Mouse (Mus musculus) midbrain, embryonic 11.5 days (tissue): Measurements from ENCODE around the gene C1qtnf5. TPM values are rescaled to one million over a fixed set of nuclear protein-coding genes. Genes with fewer than 3 reads are reported as not detected.

Source experiments
- ATAC-seq: fragments of 200-750 bp; cut with Nextera tagmentation; 2 replicates; pipeline ENCODE4 v1.8.0; 2017; ENCODE audit warnings: moderate TSS enrichment, moderate library complexity; ENCODE audit not compliant: low FRiP score
- DNase-seq: peaks from one replicate; pipeline ENCODE4 v3.0.0; 2015; ENCODE audit warnings: low spot score; ENCODE audit errors: missing footprints
- H3K27ac ChIP-seq: fragments of 300-500 bp; sonication (generic); 2 replicates; pipeline ENCODE4 v1.5.1; 2014; ENCODE audit warnings: low read depth, low read length
- H3K27me3 ChIP-seq: fragments of 300-500 bp; sonication (generic); 2 replicates; pipeline ENCODE4 v1.6.1; 2014; ENCODE audit warnings: mild to moderate bottlenecking, low read length, moderate library complexity, mixed read lengths; ENCODE audit not compliant: control insufficient read depth, insufficient read depth
- H3K36me3 ChIP-seq: fragments of 300-500 bp; sonication (generic); 2 replicates; pipeline ENCODE4 v1.6.1; 2014; ENCODE audit warnings: mild to moderate bottlenecking, low read length, moderate library complexity, mixed read lengths; ENCODE audit not compliant: control insufficient read depth, insufficient read depth
- H3K4me1 ChIP-seq: fragments of 300-500 bp; sonication (generic); 2 replicates; pipeline ENCODE4 v1.6.1; 2014; ENCODE audit warnings: low read length; ENCODE audit not compliant: control insufficient read depth, insufficient read depth
- H3K4me2 ChIP-seq: fragments of 300-500 bp; sonication (generic); 2 replicates; pipeline ENCODE4 v1.6.1; 2014; ENCODE audit warnings: mild to moderate bottlenecking, moderate library complexity
- H3K4me3 ChIP-seq: fragments of 300-500 bp; sonication (generic); 2 replicates; pipeline ENCODE4 v1.5.1; 2014; ENCODE audit warnings: low read depth, low read length
- H3K9ac ChIP-seq: fragments of 300-500 bp; sonication (generic); 2 replicates; pipeline ENCODE4 v1.6.1; 2014; ENCODE audit warnings: low read length
- H3K9me3 ChIP-seq: fragments of 300-500 bp; sonication (generic); 2 replicates; pipeline ENCODE4 v1.6.1; 2016; ENCODE audit warnings: low read length; ENCODE audit not compliant: control insufficient read depth
- WGBS: fragments of 180-500 bp; shearing (Covaris S2); extraction: QIAGEN DNeasy Blood & Tissue Kit; methylation state at CpG from one replicate; pipeline ENCODE4 v1.1.7; 2014; 5-methylcytosine and 5-hydroxymethylcytosine counted together
- polyA plus RNA-seq: library from polyadenylated mRNA; unstranded; fragments of >200 nt; fragmentation: Nextera tagmentation; extraction: Ambion mirVana; gene quantifications from 2 replicates; pipeline ENCODE4 v1.2.1, GENCODE M21; 2014

C1qtnf5 gene
- polyA plus RNA-seq, 1 experiment from 2014 or later, result 0.85 TPM

- Histone ChIP-seq H3K4me2 (no peak overlapping the region), H3K4me1 (peaks cover 15% of the 10 kb centered on the region), H3K27me3 (no peaks in the 10 kb centered on the region), H3K9me3 (no peaks in the 10 kb centered on the region), H3K36me3 (no peaks in the 10 kb centered on the region; the same call in 1 of the 2 replicates), H3K4me3 (no peak overlapping the region), H3K27ac (no peak overlapping the region), H3K9ac (no peak overlapping the region)
- ATAC-seq, result no peak
- whole genome bisulfite sequencing, result 91% methylated on average over 9 of the region's 9 CpGs
- DNase-seq, result no peak
These were observed 11.3 kb upstream of the C1qtnf5 start for GRCm38 (mm10) chr9:44095781-44096180.

- no peaks in the 10 kb centered on the region; the same call in 1 of the 2 replicates for H3K36me3 ChIP-seq
- no peak overlapping the region for H3K4me2 ChIP-seq
- DNase-seq (no peak), ATAC-seq (peak; percentile 66)
- peaks cover 16% of the 10 kb centered on the region for H3K4me1 ChIP-seq
- WGBS, result 11% methylated on average over 9 of the region's 9 CpGs
- no peak overlapping the region for H3K4me3 ChIP-seq
- no peaks in the 10 kb centered on the region for H3K9me3 ChIP-seq
- H3K9ac ChIP-seq, result 0 out of 2 replicates have a peak overlapping the region, but pooled peaks have one; percentile 16
- H3K27ac ChIP-seq, result no peak overlapping the region
- no peaks in the 10 kb centered on the region for H3K27me3 ChIP-seq
These were observed 10.5 kb upstream of the C1qtnf5 start for GRCm38 (mm10) chr9:44096536-44096935.

- Histone ChIP-seq H3K4me1 (peaks cover 15% of the 10 kb centered on the region), H3K4me3 (no peak within 1 kb of the TSS), H3K4me2 (no peak within 1 kb of the TSS), H3K36me3 (peaks cover 5% of the 10 kb centered on the region; the same call in 1 of the 2 replicates), H3K9ac (no peak within 1 kb of the TSS), H3K9me3 (no peaks in the 10 kb centered on the region), H3K27me3 (no peaks in the 10 kb centered on the region), H3K27ac (no peak within 1 kb of the TSS)
- no peak for ATAC-seq
- no peak for DNase-seq
- WGBS, result 33% methylated on average over 9 of the region's 9 CpGs
These were observed 5.6 kb upstream of the C1qtnf5 start, which contains the start of gene Mfrp for GRCm38 (mm10) chr9:44101490-44101889. TSS of gene Mfrp (plus strand) at chr9:44101729.

- WGBS, result 89% methylated on average over 7 of the region's 7 CpGs
- Histone ChIP-seq H3K27me3 (no peaks in the 10 kb centered on the region), H3K9me3 (no peaks in the 10 kb centered on the region), H3K27ac (no peak overlapping the region), H3K4me2 (no peak overlapping the region), H3K4me3 (no peak overlapping the region), H3K36me3 (peaks cover 5% of the 10 kb centered on the region; the same call in 1 of the 2 replicates), H3K9ac (no peak overlapping the region), H3K4me1 (peaks cover 39% of the 10 kb centered on the region)
- ATAC-seq (no peak), DNase-seq (no peak)
These were observed 2.2 kb upstream of the C1qtnf5 start for GRCm38 (mm10) chr9:44104881-44105280.

- ATAC-seq (no peak), DNase-seq (no peak)
- Histone ChIP-seq H3K4me2 (no peak overlapping the region), H3K4me1 (peaks cover 46% of the 10 kb centered on the region), H3K9me3 (no peaks in the 10 kb centered on the region), H3K27ac (no peak overlapping the region), H3K9ac (no peak overlapping the region), H3K4me3 (no peak overlapping the region), H3K36me3 (peaks cover 5% of the 10 kb centered on the region; the same call in 1 of the 2 replicates), H3K27me3 (no peaks in the 10 kb centered on the region)
- 85% methylated on average over 10 of the region's 10 CpGs for WGBS
These were observed 1.3 kb upstream of the C1qtnf5 start for GRCm38 (mm10) chr9:44105781-44106180.

GRCm38 (mm10) chr9:44106182-44106581 lies 863 bp upstream of the C1qtnf5 start:
- H3K36me3 ChIP-seq, result peaks cover 5% of the 10 kb centered on the region; the same call in 1 of the 2 replicates
- no peak for ATAC-seq
- peaks cover 46% of the 10 kb centered on the region for H3K4me1 ChIP-seq

GRCm38 (mm10) chr9:44106596-44106995 lies 449 bp upstream of the C1qtnf5 start:
- Histone ChIP-seq H3K9me3 (no peaks in the 10 kb centered on the region), H3K27ac (no peak overlapping the region), H3K4me3 (no peak overlapping the region), H3K27me3 (no peaks in the 10 kb centered on the region), H3K4me1 (peaks cover 45% of the 10 kb centered on the region), H3K4me2 (peak overlapping the region; percentile 11; the same call in 1 of the 2 replicates), H3K9ac (no peak overlapping the region), H3K36me3 (peaks cover 5% of the 10 kb centered on the region; the same call in 1 of the 2 replicates)
- ATAC-seq (no peak), DNase-seq (no peak)
- 58% methylated on average over 4 of the region's 4 CpGs for WGBS

More at GRCm38 (mm10) chr9:44106182-44106581, 863 bp upstream of the C1qtnf5 start:
- Histone ChIP-seq H3K4me3 (no peak overlapping the region), H3K9me3 (no peaks in the 10 kb centered on the region), H3K4me2 (no peak overlapping the region), H3K9ac (no peak overlapping the region), H3K27ac (no peak overlapping the region), H3K27me3 (no peaks in the 10 kb centered on the region)
- WGBS, result 97% methylated on average over 7 of the region's 7 CpGs
- DNase-seq, result no peak

- no peak overlapping the region; the same call in 1 of the 2 replicates for H3K27ac ChIP-seq
- ATAC-seq (peak; percentile 25; the same call in 1 of the 2 replicates), DNase-seq (peak; percentile 96)
- no peak overlapping the region; the same call in 1 of the 2 replicates for H3K4me3 ChIP-seq
- peaks cover 5% of the 10 kb centered on the region; the same call in 1 of the 2 replicates for H3K36me3 ChIP-seq
- H3K9me3 ChIP-seq, result no peaks in the 10 kb centered on the region
- 27% methylated on average over 25 of the region's 25 CpGs for WGBS
- peak overlapping the region; percentile 34 for H3K4me2 ChIP-seq
- H3K9ac ChIP-seq, result peak overlapping the region; percentile 44
- peaks cover 40% of the 10 kb centered on the region for H3K4me1 ChIP-seq
- no peaks in the 10 kb centered on the region for H3K27me3 ChIP-seq
These were observed 623 bp downstream of the C1qtnf5 start for GRCm38 (mm10) chr9:44107557-44108179.

- no peaks in the 10 kb centered on the region for H3K27me3 ChIP-seq
- no peak overlapping the region for H3K4me3 ChIP-seq
- no peaks in the 10 kb centered on the region for H3K9me3 ChIP-seq
- H3K36me3 ChIP-seq, result peaks cover 5% of the 10 kb centered on the region; the same call in 1 of the 2 replicates
- WGBS, result 81% methylated on average over 31 of the region's 31 CpGs
- ATAC-seq (no peak), DNase-seq (no peak)
- peak overlapping the region; percentile 34; the same call in 1 of the 2 replicates for H3K4me2 ChIP-seq
- peaks cover 40% of the 10 kb centered on the region for H3K4me1 ChIP-seq
- no peak overlapping the region for H3K27ac ChIP-seq
- H3K9ac ChIP-seq, result peak overlapping the region; percentile 44; the same call in 1 of the 2 replicates
These were observed 1.4 kb downstream of the C1qtnf5 start for GRCm38 (mm10) chr9:44108269-44109055.
